Mouse (Mus musculus): Measurements from ENCODE around the gene Xrcc5. TPM values are rescaled to one million over a fixed set of nuclear protein-coding genes. Genes with fewer than 3 reads are reported as not detected.

Xrcc5 gene
- polyA plus RNA-seq, 2 experiments: 22.6 to 41.8 TPM

DNA sequence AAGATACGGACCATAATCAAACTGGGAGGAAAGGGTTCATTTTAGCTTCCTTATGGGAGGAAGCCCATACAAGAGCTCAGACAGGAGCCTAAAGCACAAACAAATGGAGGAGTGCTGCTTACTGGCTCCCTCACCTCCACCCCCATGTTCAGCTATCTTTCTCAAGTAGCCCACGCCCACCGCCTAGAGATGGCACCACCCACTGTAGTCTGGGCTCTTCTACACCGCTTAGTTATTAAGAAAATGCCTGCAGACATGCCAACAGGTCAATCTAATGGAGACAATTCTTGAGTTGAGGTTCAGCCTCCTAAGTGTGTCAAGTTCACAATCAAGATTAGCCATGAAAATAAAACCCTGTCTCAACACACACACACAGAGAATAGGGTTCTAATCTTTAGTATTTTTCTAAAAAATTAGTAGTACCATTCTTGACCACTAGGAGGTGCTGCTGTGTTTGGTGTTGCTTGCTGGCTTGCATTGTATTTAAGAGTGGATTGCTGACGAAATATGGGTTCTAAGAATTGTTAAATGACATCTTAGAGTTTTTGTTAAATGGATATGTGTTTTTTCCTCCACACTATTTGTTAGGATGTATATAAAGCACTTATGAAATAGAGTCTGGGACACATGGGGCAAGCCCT lies 6.3 kb downstream of the Xrcc5 start:
- no peak overlapping the region for H3K9ac ChIP-seq (ENCODE audit: low read depth, low read length, severe bottlenecking)
- H3K4me2 ChIP-seq (replicated peaks; ENCODE audit: low read depth, low read length, severe bottlenecking): no peak overlapping the region
- WGBS: 77% methylated on average over 5 of the region's 5 CpGs
- peak; percentile 18 for DNase-seq (ENCODE audit: low spot score)
- no peaks in the 10 kb centered on the region for H3K27me3 ChIP-seq (ENCODE audit: control insufficient read depth, insufficient read depth, low read length)
- no peaks in the 10 kb centered on the region for H3K4me1 ChIP-seq (ENCODE audit: control insufficient read depth, insufficient read depth, low read length)
- H3K4me3 ChIP-seq (replicated peaks; ENCODE audit: low read length): no peak overlapping the region
- H3K9me3 ChIP-seq (ENCODE audit: control insufficient read depth, low read length): no peaks in the 10 kb centered on the region
- H3K36me3 ChIP-seq (ENCODE audit: control insufficient read depth, insufficient read depth, low read length): peaks cover 58% of the 10 kb centered on the region
- no peak for ATAC-seq (ENCODE audit: low FRiP score, low read depth)
- H3K27ac ChIP-seq (replicated peaks; ENCODE audit: low read depth, low read length): no peak overlapping the region
- no peak for TF ChIP-seq POLR2A (IDR thresholded peaks at IDR 0.05; ENCODE audit: borderline replicate concordance, extremely low read depth, insufficient read depth, insufficient read length)

DNA sequence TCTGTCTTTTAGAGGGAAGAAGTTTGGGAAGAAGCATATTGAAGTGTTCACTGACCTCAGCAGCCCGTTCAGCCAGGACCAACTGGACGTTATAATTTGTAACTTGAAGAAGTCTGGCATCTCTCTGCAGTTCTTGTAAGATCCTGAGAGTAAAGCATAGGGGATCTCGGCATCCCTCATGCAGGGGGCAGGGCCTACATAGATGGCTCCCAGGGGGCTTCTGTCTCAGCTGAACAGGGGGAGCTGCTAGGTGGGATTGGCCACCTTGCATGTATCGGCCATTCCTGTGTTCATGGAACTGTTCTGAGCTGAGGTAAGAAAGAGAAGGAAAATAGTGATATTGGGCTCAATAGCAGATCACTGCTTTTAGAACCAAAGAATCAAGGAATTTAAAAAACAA lies 8.2 kb downstream of the Xrcc5 start:
- H3K36me3 ChIP-seq (ENCODE audit: control insufficient read depth, insufficient read depth, low read length): peaks cover 76% of the 10 kb centered on the region
- no peak overlapping the region for H3K27ac ChIP-seq (replicated peaks; ENCODE audit: low read depth, low read length)
- no peaks in the 10 kb centered on the region for H3K9me3 ChIP-seq (ENCODE audit: control insufficient read depth, low read length)
- H3K4me3 ChIP-seq (replicated peaks; ENCODE audit: low read length): no peak overlapping the region
- H3K27me3 ChIP-seq (ENCODE audit: control insufficient read depth, insufficient read depth, low read length): no peaks in the 10 kb centered on the region
- no peak overlapping the region for H3K4me2 ChIP-seq (replicated peaks; ENCODE audit: low read depth, low read length, severe bottlenecking)
- no peaks in the 10 kb centered on the region for H3K4me1 ChIP-seq (ENCODE audit: control insufficient read depth, insufficient read depth, low read length)
- WGBS: 80% methylated on average over 4 of the region's 4 CpGs
- no peak for TF ChIP-seq POLR2A (IDR thresholded peaks at IDR 0.05; ENCODE audit: borderline replicate concordance, extremely low read depth, insufficient read depth, insufficient read length)
- no peak for ATAC-seq (ENCODE audit: low FRiP score, low read depth)
- DNase-seq (ENCODE audit: low spot score): no peak
- no peak overlapping the region for H3K9ac ChIP-seq (ENCODE audit: low read depth, low read length, severe bottlenecking)

GRCm38 (mm10) chr1:72316409-72316808 lies 9.2 kb downstream of the Xrcc5 start:
- TF ChIP-seq POLR2A (IDR thresholded peaks at IDR 0.05; ENCODE audit: borderline replicate concordance, extremely low read depth, insufficient read depth, insufficient read length): no peak
- DNase-seq (ENCODE audit: low spot score): no peak

DNA sequence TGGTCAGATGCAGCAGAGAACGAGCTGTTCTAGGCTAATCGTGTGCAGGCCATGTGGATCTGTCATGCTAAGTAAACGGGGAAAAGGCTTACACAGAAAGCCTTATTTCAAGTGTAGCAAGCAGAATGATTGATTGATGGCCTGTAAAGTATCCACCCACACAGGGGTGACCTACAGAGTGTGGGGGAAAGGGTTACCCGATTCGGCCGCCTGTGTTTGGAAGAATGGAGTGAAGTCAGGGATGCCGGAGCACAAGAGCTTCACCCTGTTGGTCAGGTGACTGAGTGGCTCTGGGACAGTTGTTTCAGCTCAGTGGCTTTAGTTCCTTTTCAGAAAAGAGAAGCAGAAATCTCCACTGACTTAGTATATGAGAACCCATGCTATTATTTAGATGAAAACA lies 9.7 kb downstream of the Xrcc5 start:
- no peaks in the 10 kb centered on the region for H3K27me3 ChIP-seq (ENCODE audit: control insufficient read depth, insufficient read depth, low read length)
- ATAC-seq (ENCODE audit: low FRiP score, low read depth) (no peak), DNase-seq (ENCODE audit: low spot score) (no peak)
- no peak for TF ChIP-seq POLR2A (IDR thresholded peaks at IDR 0.05; ENCODE audit: borderline replicate concordance, extremely low read depth, insufficient read depth, insufficient read length)
- no peaks in the 10 kb centered on the region for H3K9me3 ChIP-seq (ENCODE audit: control insufficient read depth, low read length)
- no peak overlapping the region for H3K27ac ChIP-seq (replicated peaks; ENCODE audit: low read depth, low read length)
- no peak overlapping the region for H3K9ac ChIP-seq (ENCODE audit: low read depth, low read length, severe bottlenecking)
- H3K4me2 ChIP-seq (replicated peaks; ENCODE audit: low read depth, low read length, severe bottlenecking): no peak overlapping the region
- WGBS: 81% methylated on average over 7 of the region's 7 CpGs
- H3K4me1 ChIP-seq (ENCODE audit: control insufficient read depth, insufficient read depth, low read length): no peaks in the 10 kb centered on the region
- no peak overlapping the region for H3K4me3 ChIP-seq (replicated peaks; ENCODE audit: low read length)
- H3K36me3 ChIP-seq (ENCODE audit: control insufficient read depth, insufficient read depth, low read length): peaks cover 79% of the 10 kb centered on the region

More at GRCm38 (mm10) chr1:72316409-72316808, 9.2 kb downstream of the Xrcc5 start:
- no peaks in the 10 kb centered on the region for H3K4me1 ChIP-seq (ENCODE audit: control insufficient read depth, insufficient read depth, low read length)
- H3K4me3 ChIP-seq (replicated peaks; ENCODE audit: low read length): no peak overlapping the region
- H3K9me3 ChIP-seq (ENCODE audit: control insufficient read depth, low read length): no peaks in the 10 kb centered on the region
- no peak overlapping the region for H3K4me2 ChIP-seq (replicated peaks; ENCODE audit: low read depth, low read length, severe bottlenecking)
- 80% methylated on average over 8 of the region's 8 CpGs for WGBS
- no peaks in the 10 kb centered on the region for H3K27me3 ChIP-seq (ENCODE audit: control insufficient read depth, insufficient read depth, low read length)
- H3K27ac ChIP-seq (replicated peaks; ENCODE audit: low read depth, low read length): no peak overlapping the region
- H3K9ac ChIP-seq (ENCODE audit: low read depth, low read length, severe bottlenecking): no peak overlapping the region
- H3K36me3 ChIP-seq (ENCODE audit: control insufficient read depth, insufficient read depth, low read length): peaks cover 84% of the 10 kb centered on the region
- ATAC-seq (ENCODE audit: low FRiP score, low read depth): no peak

DNA sequence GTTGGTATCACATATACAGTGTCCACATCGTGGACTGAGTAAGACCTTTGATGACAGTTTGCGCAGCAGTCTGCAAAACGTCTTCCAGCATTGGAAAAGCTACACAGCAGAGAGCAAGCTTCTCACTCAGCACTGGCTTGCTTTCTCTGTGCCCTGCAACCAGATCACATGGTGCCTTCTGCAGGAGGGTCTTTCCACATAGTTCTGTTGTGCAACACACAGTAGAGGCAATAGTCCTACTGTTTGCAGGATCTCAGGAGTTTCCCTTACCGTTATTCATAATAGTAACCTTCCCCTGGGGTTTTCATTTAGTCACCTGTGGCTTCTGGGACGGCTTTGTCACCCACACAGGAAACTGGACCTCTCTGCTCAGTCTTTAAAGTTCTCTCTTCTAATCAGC lies 13.5 kb downstream of the Xrcc5 start:
- Histone ChIP-seq H3K9ac (ENCODE audit: low read depth, low read length, severe bottlenecking) (no peak overlapping the region), H3K36me3 (ENCODE audit: control insufficient read depth, insufficient read depth, low read length) (peaks cover 81% of the 10 kb centered on the region), H3K4me2 (replicated peaks; ENCODE audit: low read depth, low read length, severe bottlenecking) (no peak overlapping the region), H3K27me3 (ENCODE audit: control insufficient read depth, insufficient read depth, low read length) (no peaks in the 10 kb centered on the region), H3K27ac (replicated peaks; ENCODE audit: low read depth, low read length) (no peak overlapping the region), H3K4me3 (replicated peaks; ENCODE audit: low read length) (no peak overlapping the region), H3K9me3 (ENCODE audit: control insufficient read depth, low read length) (no peaks in the 10 kb centered on the region), H3K4me1 (ENCODE audit: control insufficient read depth, insufficient read depth, low read length) (no peaks in the 10 kb centered on the region)
- ATAC-seq (ENCODE audit: low FRiP score, low read depth) (no peak), DNase-seq (ENCODE audit: low spot score) (no peak)
- 93% methylated on average over 5 of the region's 5 CpGs for WGBS
- TF ChIP-seq POLR2A (IDR thresholded peaks at IDR 0.05; ENCODE audit: borderline replicate concordance, extremely low read depth, insufficient read depth, insufficient read length): no peak
